10 mouse cellular contexts compared by ENCODE assay signal in the genomic region with DNA sequence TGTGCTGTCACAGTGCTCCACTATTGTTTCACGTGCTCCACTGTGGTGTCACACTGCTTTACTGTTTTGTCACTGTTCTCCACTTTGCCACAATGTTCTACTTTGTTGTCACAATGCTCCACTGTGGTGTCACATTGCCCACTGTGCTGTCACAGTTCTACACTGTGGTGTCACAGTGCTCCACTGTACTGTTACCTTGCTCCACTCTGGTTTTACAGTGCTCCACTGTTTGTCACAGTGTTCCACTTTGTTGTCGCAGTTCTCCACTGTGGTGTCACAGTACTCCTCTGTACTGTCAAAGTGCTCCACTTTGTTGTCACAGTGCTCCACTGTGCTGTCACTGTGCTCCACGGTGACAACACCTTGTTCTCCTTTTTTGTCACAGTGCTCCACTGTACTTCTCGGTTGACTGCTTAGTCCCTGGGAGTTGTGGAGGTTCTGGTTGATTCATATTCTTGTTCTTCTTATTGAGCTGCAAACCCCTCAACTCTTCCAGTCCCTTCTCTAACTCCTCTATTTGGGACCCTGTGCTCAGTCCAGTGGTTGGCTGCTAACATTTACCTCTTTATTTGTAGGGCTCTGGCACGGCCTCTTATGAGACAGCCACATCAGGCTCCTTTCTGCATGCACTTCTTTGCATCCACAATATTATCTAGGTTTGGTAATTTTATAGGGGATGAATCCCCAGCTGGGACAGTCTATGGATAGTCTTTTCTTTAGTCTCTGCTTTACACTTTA.
DNase-seq lines count a peak whose midpoint lies in the region; ATAC-seq lines count a peak whose summit lies in the region.
"Had no signal": no experiment of that assay in that cellular context is flagged by ENCODE, and none has a peak within 500 bp of the region (broad histone marks: within the 10 kb centered on the region; RNA-seq: fewer than 3 reads in every experiment).

No protein-coding gene starts in this region.

- no peak overlapping the region for H3K9ac ChIP-seq in kidney, embryonic 16.5 days (replicated peaks; ENCODE audit: low read length)
- no peak overlapping the region for H3K9ac ChIP-seq in embryonic facial prominence, embryonic 13.5 days
- no peak overlapping the region for H3K9ac ChIP-seq in hindbrain, embryonic 14.5 days
- H3K9ac ChIP-seq: heart, embryonic 13.5 days had no signal

- H3K4me3 ChIP-seq in kidney, embryonic 16.5 days (ENCODE audit: low read length) = no peak overlapping the region
- no peak overlapping the region for H3K4me3 ChIP-seq in embryonic facial prominence, embryonic 13.5 days
- no peak overlapping the region for H3K4me3 ChIP-seq in hindbrain, embryonic 14.5 days (replicated peaks; ENCODE audit: low read length)
- H3K4me3 ChIP-seq: heart, embryonic 13.5 days had no signal

- H3K36me3 ChIP-seq in kidney, embryonic 16.5 days (ENCODE audit: insufficient read depth, low read length) = no peaks in the 10 kb centered on the region
- no peaks in the 10 kb centered on the region for H3K36me3 ChIP-seq in embryonic facial prominence, embryonic 13.5 days
- no peaks in the 10 kb centered on the region for H3K36me3 ChIP-seq in hindbrain, embryonic 14.5 days (replicated peaks; ENCODE audit: control insufficient read depth, insufficient read depth)
- H3K36me3 ChIP-seq: heart, embryonic 13.5 days had no signal

- peaks cover 56% of the 10 kb centered on the region for H3K9me3 ChIP-seq in kidney, embryonic 16.5 days (ENCODE audit: low read length)
- H3K9me3 ChIP-seq in embryonic facial prominence, embryonic 13.5 days = peaks cover 67% of the 10 kb centered on the region
- H3K9me3 ChIP-seq in hindbrain, embryonic 14.5 days (ENCODE audit: control insufficient read depth, low read length) = peaks cover 77% of the 10 kb centered on the region

- no peaks in the 10 kb centered on the region for H3K27me3 ChIP-seq in kidney, embryonic 16.5 days (ENCODE audit: insufficient read depth, low read length)
- no peaks in the 10 kb centered on the region for H3K27me3 ChIP-seq in embryonic facial prominence, embryonic 13.5 days
- no peaks in the 10 kb centered on the region for H3K27me3 ChIP-seq in hindbrain, embryonic 14.5 days (ENCODE audit: control insufficient read depth, insufficient read depth, low read length)
- H3K27me3 ChIP-seq: heart, embryonic 13.5 days had no signal

- no peak overlapping the region for H3K4me2 ChIP-seq in kidney, embryonic 16.5 days (replicated peaks; ENCODE audit: low read depth, low read length)
- H3K4me2 ChIP-seq in embryonic facial prominence, embryonic 13.5 days = no peak overlapping the region
- no peak overlapping the region for H3K4me2 ChIP-seq in hindbrain, embryonic 14.5 days (replicated peaks)
- H3K4me2 ChIP-seq: heart, embryonic 13.5 days had no signal

- H3K27ac ChIP-seq in kidney, embryonic 16.5 days (ENCODE audit: low read length) = no peak overlapping the region
- H3K27ac ChIP-seq in embryonic facial prominence, embryonic 13.5 days = no peak overlapping the region
- no peak overlapping the region for H3K27ac ChIP-seq in hindbrain, embryonic 14.5 days
- H3K27ac ChIP-seq: heart, embryonic 13.5 days had no signal

- ATAC-seq in kidney, embryonic 16.5 days (ENCODE audit: low FRiP score, low TSS enrichment) = peak; percentile 33; the same call in 1 of the 2 replicates
- ATAC-seq in embryonic facial prominence, embryonic 13.5 days (ENCODE audit: insufficient number of reproducible peaks, insufficient read depth, low FRiP score, low TSS enrichment, low read depth) = peak; percentile 27; the same call in 1 of the 2 replicates
- peak; percentile 28; the same call in 1 of the 2 replicates for ATAC-seq in hindbrain, embryonic 14.5 days (ENCODE audit: low FRiP score)
- 0 out of 2 replicates have a peak, but pooled peaks have one; percentile 10 for ATAC-seq in megakaryocyte-erythroid progenitor cell, adult 5-6 weeks (replicated peaks; ENCODE audit: low FRiP score, low TSS enrichment, poor library complexity, severe bottlenecking)

- H3K4me1 ChIP-seq in kidney, embryonic 16.5 days (ENCODE audit: insufficient read depth, low read length) = no peaks in the 10 kb centered on the region
- H3K4me1 ChIP-seq in embryonic facial prominence, embryonic 13.5 days = no peaks in the 10 kb centered on the region
- H3K4me1 ChIP-seq in hindbrain, embryonic 14.5 days (replicated peaks; ENCODE audit: control insufficient read depth, insufficient read depth, low read length) = no peaks in the 10 kb centered on the region
- H3K4me1 ChIP-seq: heart, embryonic 13.5 days had no signal

- DNase-seq in kidney, postnatal 25 days = no peak
- DNase-seq in hindbrain, embryonic 14.5 days (ENCODE audit: low spot score) = no peak
- DNase-seq in cerebellum, postnatal 4 days (ENCODE audit: low spot score in 2 of 2) = no peak
- no peak for DNase-seq in right cerebral cortex, adult 2 months (ENCODE audit: low spot score in 2 of 2)
- no peak for DNase-seq in layer of hippocampus, adult 9-11 months
- DNase-seq: cerebellum, adult 2 months had no signal

- 70% methylated on average over 5 of the region's 5 CpGs for WGBS in kidney, embryonic 16.5 days
- 67% methylated on average over 5 of the region's 5 CpGs for WGBS in embryonic facial prominence, embryonic 13.5 days
- WGBS in hindbrain, embryonic 14.5 days = 71% methylated on average over 5 of the region's 5 CpGs
